Mouse (Mus musculus): Measurements from ENCODE around the gene Olfr1240. TPM values are rescaled to one million over a fixed set of nuclear protein-coding genes. Genes with fewer than 3 reads are reported as not detected.

Gene Olfr1240
- polyA plus RNA-seq (2012; ENCODE audit: insufficient read depth, insufficient read length, missing spikeins) = not detected in 2 replicates

DNA sequence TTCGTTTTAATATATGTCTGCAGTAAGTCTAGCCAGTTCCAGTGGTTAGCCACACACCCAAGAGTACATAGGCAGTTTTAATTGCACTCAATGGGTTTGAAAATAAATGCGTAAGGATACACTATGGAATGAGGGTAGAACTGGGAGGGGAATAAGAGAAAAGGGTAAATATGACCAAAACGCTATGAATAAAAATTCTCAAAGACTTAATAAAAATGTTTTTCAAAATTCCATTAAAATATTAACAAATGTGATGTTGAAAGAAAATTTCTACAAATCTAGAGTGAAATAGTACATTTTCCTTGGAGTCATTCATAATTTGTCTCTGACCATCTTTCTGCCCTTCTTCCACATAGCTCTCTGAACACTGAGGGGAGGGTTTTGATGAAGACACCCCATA is at the start of gene Olfr1240:
Gene Olfr1240, minus strand, starts transcription at position 101 of the 400 bp plus-strand sequence.
- no peak within 1 kb of the TSS for H3K27ac ChIP-seq (ENCODE audit: insufficient read depth, low read depth, low read length)
- H3K4me1 ChIP-seq (ENCODE audit: control insufficient read depth, insufficient read depth, low read length) = no peaks in the 10 kb centered on the region
- TF ChIP-seq CTCF (IDR thresholded peaks at IDR 0.05; ENCODE audit: low read depth, low read length) = no peak
- no peak for TF ChIP-seq POLR2A (IDR thresholded peaks at IDR 0.05; ENCODE audit: borderline replicate concordance, low read depth, low read length)
- no peak within 1 kb of the TSS for H3K4me3 ChIP-seq (ENCODE audit: insufficient read depth, low read length)

DNA sequence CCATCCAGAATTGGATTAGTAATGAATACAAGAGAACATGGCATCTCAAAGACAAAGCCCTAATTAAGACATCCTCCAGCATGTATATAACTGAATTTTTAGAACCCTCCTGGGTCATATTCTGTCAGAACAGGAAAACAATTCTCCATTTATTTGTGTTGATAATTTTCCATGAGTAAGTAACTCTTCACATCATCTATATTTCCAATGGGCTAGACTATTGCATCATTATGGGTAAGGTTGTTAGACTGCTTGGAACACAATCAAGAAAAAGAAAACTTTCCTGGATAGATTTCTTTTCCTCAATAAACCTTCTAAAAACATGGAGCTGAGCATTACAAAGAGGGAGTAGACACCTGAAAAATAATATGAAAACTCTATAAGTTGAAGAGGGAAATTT is 44.2 kb upstream of the Olfr1240 start, which contains the start of gene Olfr1241:
Gene Olfr1241, minus strand, starts transcription at position 101 of the 400 bp plus-strand sequence.
- H3K4me3 ChIP-seq (ENCODE audit: insufficient read depth, low read length) = no peak within 1 kb of the TSS
- H3K27ac ChIP-seq (ENCODE audit: insufficient read depth, low read depth, low read length) = no peak within 1 kb of the TSS
- TF ChIP-seq POLR2A (IDR thresholded peaks at IDR 0.05; ENCODE audit: borderline replicate concordance, low read depth, low read length) = no peak
- TF ChIP-seq CTCF (IDR thresholded peaks at IDR 0.05; ENCODE audit: low read depth, low read length) = no peak

DNA sequence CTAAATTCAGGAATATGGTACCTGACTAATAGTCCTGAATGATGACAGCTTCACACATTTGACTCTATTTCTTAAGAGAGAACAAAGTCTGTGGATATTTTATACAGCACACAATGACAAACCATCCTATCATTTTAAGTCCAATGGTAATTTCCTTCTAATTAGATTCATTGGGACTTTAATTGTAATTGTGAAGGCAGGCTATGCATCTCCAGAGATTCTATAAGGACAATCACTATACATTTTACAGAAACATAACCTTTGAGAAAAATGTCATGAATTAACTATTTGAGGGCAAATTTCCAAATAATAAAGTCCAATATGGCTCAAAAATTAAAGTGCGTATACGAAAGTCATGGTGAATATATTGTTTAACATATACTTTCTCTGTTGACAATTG is 22.5 kb downstream of the Olfr1240 start, which contains the start of gene Olfr1239:
Gene Olfr1239, minus strand, starts transcription at position 101 of the 400 bp plus-strand sequence.
- no peak within 1 kb of the TSS for H3K27ac ChIP-seq (ENCODE audit: insufficient read depth, low read depth, low read length)
- TF ChIP-seq POLR2A (IDR thresholded peaks at IDR 0.05; ENCODE audit: borderline replicate concordance, low read depth, low read length) = no peak
- H3K4me1 ChIP-seq (ENCODE audit: control insufficient read depth, insufficient read depth, low read length) = no peaks in the 10 kb centered on the region
- no peak within 1 kb of the TSS for H3K4me3 ChIP-seq (ENCODE audit: insufficient read depth, low read length)

More for the DNA sequence above, 44.2 kb upstream of the Olfr1240 start, which contains the start of gene Olfr1241:
- H3K4me1 ChIP-seq (ENCODE audit: control insufficient read depth, insufficient read depth, low read length) = no peaks in the 10 kb centered on the region

DNA sequence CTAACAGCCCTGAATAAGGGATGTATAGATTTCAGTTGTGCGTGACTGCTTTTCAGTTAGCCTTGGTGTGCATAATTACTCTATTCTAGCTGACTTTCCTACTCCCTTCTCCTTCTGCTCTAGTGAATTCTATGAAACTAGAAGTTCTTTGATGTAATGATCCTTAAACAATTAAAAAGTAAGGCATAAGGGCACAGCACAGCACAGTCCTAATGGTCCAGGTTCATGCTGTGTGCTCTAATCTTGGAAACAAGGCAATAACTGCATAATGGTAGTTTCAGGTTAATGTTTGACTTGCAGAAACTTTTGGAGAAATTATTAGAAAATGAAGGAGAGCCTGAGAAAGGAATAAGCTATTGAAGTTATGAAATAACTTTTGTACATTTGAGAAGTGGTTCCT is 28.2 kb downstream of the Olfr1240 start:
- Histone ChIP-seq H3K4me1 (ENCODE audit: control insufficient read depth, insufficient read depth, low read length) (no peaks in the 10 kb centered on the region), H3K4me3 (ENCODE audit: insufficient read depth, low read length) (no peak overlapping the region), H3K27ac (ENCODE audit: insufficient read depth, low read depth, low read length) (no peak overlapping the region)
- TF ChIP-seq CTCF (IDR thresholded peaks at IDR 0.05; ENCODE audit: low read depth, low read length) (no peak), POLR2A (IDR thresholded peaks at IDR 0.05; ENCODE audit: borderline replicate concordance, low read depth, low read length) (no peak)

DNA sequence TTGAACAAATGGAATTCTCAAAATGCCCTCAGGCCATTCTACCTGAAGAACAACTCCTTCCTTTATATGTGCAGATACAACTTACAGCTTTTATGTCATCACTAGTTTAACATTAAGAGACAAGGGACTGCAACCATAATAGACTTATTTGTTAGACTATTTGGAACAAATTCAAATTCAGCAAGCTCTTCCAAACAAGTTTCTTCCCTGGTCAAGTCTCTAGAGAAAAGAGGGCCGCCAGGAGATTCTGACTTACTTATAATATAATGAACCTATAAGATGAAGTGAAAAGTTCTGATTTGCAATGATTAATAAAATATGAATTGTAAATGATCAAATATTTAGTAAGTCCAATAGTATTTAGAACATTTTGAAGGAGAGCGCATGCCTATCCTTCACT is 33.2 kb downstream of the Olfr1240 start, which contains the start of gene Olfr1238:
Gene Olfr1238, minus strand, starts transcription at position 101 of the 400 bp plus-strand sequence.
- Histone ChIP-seq H3K4me3 (ENCODE audit: insufficient read depth, low read length) (no peak within 1 kb of the TSS), H3K4me1 (ENCODE audit: control insufficient read depth, insufficient read depth, low read length) (no peaks in the 10 kb centered on the region), H3K27ac (ENCODE audit: insufficient read depth, low read depth, low read length) (no peak within 1 kb of the TSS)
- TF ChIP-seq CTCF (IDR thresholded peaks at IDR 0.05; ENCODE audit: low read depth, low read length) (no peak), POLR2A (IDR thresholded peaks at IDR 0.05; ENCODE audit: borderline replicate concordance, low read depth, low read length) (no peak)

DNA sequence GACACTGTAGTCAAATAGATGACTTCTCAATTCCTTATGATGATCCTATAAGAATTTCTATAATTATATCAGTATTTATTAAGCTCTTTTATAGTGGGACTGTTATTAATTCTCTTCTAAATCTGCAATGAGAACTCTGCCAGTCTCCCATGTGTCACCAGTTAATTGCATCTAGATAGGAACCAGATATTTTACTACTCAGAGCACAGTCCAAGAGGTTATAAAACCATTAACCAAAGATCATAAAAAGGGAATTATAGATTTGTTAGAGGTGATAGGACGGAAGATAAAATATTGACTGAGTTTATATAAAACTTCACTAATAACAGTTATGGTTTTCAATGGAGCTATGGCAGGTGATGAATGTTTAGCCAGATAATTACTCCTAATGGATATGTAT is 41.9 kb downstream of the Olfr1240 start:
- Histone ChIP-seq H3K27ac (ENCODE audit: insufficient read depth, low read depth, low read length) (no peak overlapping the region), H3K4me3 (ENCODE audit: insufficient read depth, low read length) (no peak overlapping the region), H3K4me1 (ENCODE audit: control insufficient read depth, insufficient read depth, low read length) (no peaks in the 10 kb centered on the region)
- TF ChIP-seq POLR2A (IDR thresholded peaks at IDR 0.05; ENCODE audit: borderline replicate concordance, low read depth, low read length) (no peak), CTCF (IDR thresholded peaks at IDR 0.05; ENCODE audit: low read depth, low read length) (no peak)

Other genes with a start within 250 kb of the Olfr1240 start
- gene Olfr1226, start 243.0 kb downstream of the Olfr1240 start, polyA plus RNA-seq (2012; ENCODE audit: insufficient read depth, insufficient read length, missing spikeins) = not detected in 2 replicates
- gene Olfr1228, start 188.9 kb downstream of the Olfr1240 start, polyA plus RNA-seq (2012; ENCODE audit: insufficient read depth, insufficient read length, missing spikeins) = not detected in 2 replicates
- not detected in 2 replicates for gene Olfr1229, start 155.0 kb downstream of the Olfr1240 start, polyA plus RNA-seq (2012; ENCODE audit: insufficient read depth, insufficient read length, missing spikeins)
- gene Olfr1230, start 145.7 kb downstream of the Olfr1240 start, polyA plus RNA-seq (2012; ENCODE audit: insufficient read depth, insufficient read length, missing spikeins) = not detected in 2 replicates
- gene Olfr1231, start 135.9 kb downstream of the Olfr1240 start, polyA plus RNA-seq (2012; ENCODE audit: insufficient read depth, insufficient read length, missing spikeins) = not detected in 2 replicates
- not detected in 2 replicates for gene Olfr1232, start 113.3 kb downstream of the Olfr1240 start, polyA plus RNA-seq (2012; ENCODE audit: insufficient read depth, insufficient read length, missing spikeins)
- gene Olfr1233, start 100.6 kb downstream of the Olfr1240 start, polyA plus RNA-seq (2012; ENCODE audit: insufficient read depth, insufficient read length, missing spikeins) = not detected in 2 replicates
- gene Olfr1234, start 78.1 kb downstream of the Olfr1240 start, polyA plus RNA-seq (2012; ENCODE audit: insufficient read depth, insufficient read length, missing spikeins) = not detected in 2 replicates
- not detected in 2 replicates for gene Olfr1238, start 33.3 kb downstream of the Olfr1240 start, polyA plus RNA-seq (2012; ENCODE audit: insufficient read depth, insufficient read length, missing spikeins)
- not detected in 2 replicates for gene Olfr1239, start 22.6 kb downstream of the Olfr1240 start, polyA plus RNA-seq (2012; ENCODE audit: insufficient read depth, insufficient read length, missing spikeins)
- gene Olfr1241, start 44.1 kb upstream of the Olfr1240 start, polyA plus RNA-seq (2012; ENCODE audit: insufficient read depth, insufficient read length, missing spikeins) = not detected in 2 replicates
- gene Olfr1242, start 55.3 kb upstream of the Olfr1240 start, polyA plus RNA-seq (2012; ENCODE audit: insufficient read depth, insufficient read length, missing spikeins) = not detected in 2 replicates
- gene Olfr1243, start 88.5 kb upstream of the Olfr1240 start, polyA plus RNA-seq (2012; ENCODE audit: insufficient read depth, insufficient read length, missing spikeins) = not detected in 2 replicates
- gene Olfr1245, start 135.4 kb upstream of the Olfr1240 start, polyA plus RNA-seq (2012; ENCODE audit: insufficient read depth, insufficient read length, missing spikeins) = not detected in 2 replicates
- 0.11 TPM in 1 of 2 replicates, not detected in the other for gene Olfr1246, start 150.2 kb upstream of the Olfr1240 start, polyA plus RNA-seq (2012; ENCODE audit: insufficient read depth, insufficient read length, missing spikeins)
- gene Olfr1247, start 171.1 kb upstream of the Olfr1240 start, polyA plus RNA-seq (2012; ENCODE audit: insufficient read depth, insufficient read length, missing spikeins) = not detected in 2 replicates
- not detected in 2 replicates for gene Olfr1248, start 175.2 kb upstream of the Olfr1240 start, polyA plus RNA-seq (2012; ENCODE audit: insufficient read depth, insufficient read length, missing spikeins)
- gene Olfr1249, start 192.0 kb upstream of the Olfr1240 start, polyA plus RNA-seq (2012; ENCODE audit: insufficient read depth, insufficient read length, missing spikeins) = not detected in 2 replicates
- gene Olfr1250, start 218.5 kb upstream of the Olfr1240 start, polyA plus RNA-seq (2012; ENCODE audit: insufficient read depth, insufficient read length, missing spikeins) = not detected in 2 replicates
- not detected in 2 replicates for gene Olfr1251, start 228.9 kb upstream of the Olfr1240 start, polyA plus RNA-seq (2012; ENCODE audit: insufficient read depth, insufficient read length, missing spikeins)

All from bone marrow macrophage, adult 2 months (primary cell).